Mouse (Mus musculus) embryonic fibroblast, embryonic 13.5 days (primary cell): Measurements from ENCODE around the gene Pcnx3.

Experiments used
- CTCF ChIP-seq: IDR thresholded peaks from 2 replicates; pipeline ENCODE4 v1.5.1; 2011; ENCODE audit warnings: mild to moderate bottlenecking, control low read depth, low read length, moderate library complexity, borderline replicate concordance; ENCODE audit not compliant: insufficient read depth
- POLR2A ChIP-seq: IDR thresholded peaks from 2 replicates; pipeline ENCODE4 v1.6.1; 2011; ENCODE audit warnings: low read depth, mild to moderate bottlenecking, control low read depth, low read length, moderate library complexity

DNA sequence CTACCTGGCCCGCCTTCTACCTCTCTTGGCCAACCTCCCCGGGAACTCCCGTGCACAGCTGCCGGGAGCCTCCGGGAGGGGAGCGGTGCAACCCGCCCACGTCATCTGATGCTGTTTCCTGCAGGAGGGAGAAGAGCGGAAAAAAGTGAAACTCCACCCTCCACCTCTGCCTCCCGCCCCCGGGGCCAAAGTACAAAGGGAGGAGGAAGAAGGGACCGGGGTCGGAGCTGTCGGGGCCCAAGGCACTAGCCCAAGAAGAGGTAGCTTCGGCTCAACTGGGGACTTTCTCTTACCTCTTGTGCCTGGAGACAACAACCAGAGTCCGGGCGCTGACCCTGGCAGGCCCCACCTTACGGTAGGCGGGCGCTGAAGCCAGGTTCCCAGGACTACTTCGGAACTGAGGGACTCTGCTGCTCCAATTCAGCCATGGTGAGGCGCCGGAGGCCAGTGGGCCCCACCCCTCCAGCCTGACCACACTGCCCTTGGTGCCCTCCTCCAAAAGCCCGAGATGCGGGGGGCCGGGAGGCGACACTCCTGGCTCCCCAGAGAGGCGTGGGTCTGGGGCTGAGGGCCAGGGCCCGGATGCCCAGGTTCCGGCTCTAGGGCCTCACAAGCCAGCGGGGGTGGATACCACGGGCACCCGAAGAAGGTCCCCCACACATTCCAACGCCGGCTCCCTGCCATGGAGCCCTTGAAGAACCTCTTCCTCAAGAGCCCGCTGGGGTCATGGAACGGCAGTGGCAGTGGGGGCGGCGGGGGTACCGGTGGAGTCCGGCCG is 1.0 kb upstream of the Pcnx3 start:
- TF ChIP-seq CTCF (no peak), POLR2A (no peak; the same call in 1 of the 2 replicates)
